ENCODE assay signal across 8 mouse cellular contexts in the genomic region with DNA sequence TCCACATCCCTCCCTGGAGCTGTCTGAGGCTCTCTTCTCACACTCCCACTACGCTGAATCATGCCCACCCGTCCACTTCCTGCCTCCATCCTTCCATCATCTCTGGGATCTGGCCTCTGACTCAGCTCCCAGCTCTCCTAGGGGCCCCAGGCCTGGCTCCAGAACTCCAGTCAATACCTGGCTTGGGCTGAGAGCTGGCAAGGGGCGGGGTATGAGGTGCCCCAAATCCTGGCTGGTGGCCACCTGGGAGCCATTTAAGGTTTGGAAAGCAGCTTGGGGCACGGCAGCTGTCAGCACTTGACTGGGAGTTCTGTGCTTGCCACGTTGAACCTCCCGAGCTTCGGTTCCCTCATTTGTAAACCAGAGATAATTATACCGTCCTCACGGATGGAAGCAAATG. TPM values are rescaled to one million over a fixed set of nuclear protein-coding genes. Genes with fewer than 3 reads are reported as not detected.
DNase-seq lines count a peak whose midpoint lies in the region; ATAC-seq and TF ChIP-seq lines count a peak whose summit lies in the region.

No protein-coding gene starts in this region.

- peak overlapping the region; percentile 35; the same call in 1 of the 2 replicates for H3K27ac ChIP-seq in forebrain, postnatal 0 days (ENCODE audit: low read depth, low read length)
- H3K27ac ChIP-seq in intestine, embryonic 14.5 days (ENCODE audit: low read depth): peak overlapping the region; percentile 54; the same call in 1 of the 2 replicates
- H3K27ac ChIP-seq in stomach, embryonic 14.5 days (ENCODE audit: low read length): peak overlapping the region; percentile 21; the same call in 1 of the 2 replicates

- H3K9ac ChIP-seq in forebrain, postnatal 0 days: no peak overlapping the region
- H3K9ac ChIP-seq in intestine, embryonic 14.5 days (ENCODE audit: low read length): no peak overlapping the region
- no peak overlapping the region for H3K9ac ChIP-seq in stomach, embryonic 14.5 days (replicated peaks; ENCODE audit: low read depth, low read length)

- H3K4me1 ChIP-seq in forebrain, postnatal 0 days (ENCODE audit: insufficient read depth): peaks cover 7% of the 10 kb centered on the region; the same call in 1 of the 2 replicates
- H3K4me1 ChIP-seq in intestine, embryonic 14.5 days (replicated peaks; ENCODE audit: control insufficient read depth, insufficient read depth, low read length): no peaks in the 10 kb centered on the region; the same call in none of the 2 replicates
- 0 out of 2 replicates have a peak, but pooled peaks cover 1% of the 10 kb centered on the region for H3K4me1 ChIP-seq in stomach, embryonic 14.5 days (ENCODE audit: control insufficient read depth, insufficient read depth, low read length)

- H3K27me3 ChIP-seq in forebrain, postnatal 0 days (ENCODE audit: insufficient read depth, low read length): 0 out of 2 replicates have a peak, but pooled peaks cover 2% of the 10 kb centered on the region
- peaks cover 17% of the 10 kb centered on the region for H3K27me3 ChIP-seq in intestine, embryonic 14.5 days (replicated peaks; ENCODE audit: control insufficient read depth, insufficient read depth, low read length)
- peaks cover 12% of the 10 kb centered on the region for H3K27me3 ChIP-seq in stomach, embryonic 14.5 days (ENCODE audit: control insufficient read depth, insufficient read depth, low read length)

- 29% methylated on average over 9 of the region's 9 CpGs for WGBS in forebrain, postnatal 0 days
- 64% methylated on average over 9 of the region's 9 CpGs for WGBS in intestine, embryonic 14.5 days
- WGBS in stomach, embryonic 14.5 days: 60% methylated on average over 9 of the region's 9 CpGs

- TF ChIP-seq CTCF in forebrain, postnatal 0 days (IDR thresholded peaks at IDR 0.05; ENCODE audit: low read depth): no peak

- H3K9me3 ChIP-seq in forebrain, postnatal 0 days (ENCODE audit: low read length): no peaks in the 10 kb centered on the region
- no peaks in the 10 kb centered on the region for H3K9me3 ChIP-seq in intestine, embryonic 14.5 days (ENCODE audit: control insufficient read depth, low read length)
- no peaks in the 10 kb centered on the region for H3K9me3 ChIP-seq in stomach, embryonic 14.5 days (ENCODE audit: control insufficient read depth, low read depth, low read length)

- H3K4me3 ChIP-seq in forebrain, postnatal 0 days (ENCODE audit: low read depth, low read length): no peak overlapping the region
- H3K4me3 ChIP-seq in intestine, embryonic 14.5 days (ENCODE audit: low read depth, low read length): no peak overlapping the region
- H3K4me3 ChIP-seq in stomach, embryonic 14.5 days (ENCODE audit: low read depth, low read length): no peak overlapping the region

- peak; percentile 72 for ATAC-seq in forebrain, postnatal 0 days
- ATAC-seq in intestine, embryonic 14.5 days (replicated peaks; ENCODE audit: low FRiP score, low TSS enrichment, low read depth): no peak
- ATAC-seq in stomach, embryonic 14.5 days (ENCODE audit: insufficient number of reproducible peaks, insufficient read depth, low FRiP score, low read depth): no peak

- peak; percentile 54 for DNase-seq in urinary bladder, postnatal 14 days (ENCODE audit: low spot score)
- no peak for DNase-seq in urinary bladder, adult 2 months (ENCODE audit: low spot score)
- peak; percentile 61 for DNase-seq in forebrain, postnatal 0 days
- no peak for DNase-seq in intestine, embryonic 14.5 days (ENCODE audit: low spot score)
- no peak for DNase-seq in adrenal gland, postnatal 4 days (ENCODE audit: low spot score in 2 of 2)
- DNase-seq in thymus, adult 18-20 months: no peak
- DNase-seq in thymus, postnatal 4 days: no peak

- H3K4me2 ChIP-seq in forebrain, postnatal 0 days (ENCODE audit: low read depth): no peak overlapping the region
- H3K4me2 ChIP-seq in intestine, embryonic 14.5 days (ENCODE audit: low read length): no peak overlapping the region
- H3K4me2 ChIP-seq in stomach, embryonic 14.5 days (replicated peaks; ENCODE audit: low read depth, low read length): no peak overlapping the region

- no peaks in the 10 kb centered on the region for H3K36me3 ChIP-seq in forebrain, postnatal 0 days (ENCODE audit: insufficient read depth)
- peaks cover 13% of the 10 kb centered on the region; the same call in 1 of the 2 replicates for H3K36me3 ChIP-seq in intestine, embryonic 14.5 days (ENCODE audit: control insufficient read depth, insufficient read depth, low read length)
- H3K36me3 ChIP-seq in stomach, embryonic 14.5 days (ENCODE audit: control insufficient read depth, insufficient read depth, low read length): peaks cover 3% of the 10 kb centered on the region; the same call in 1 of the 2 replicates

RNA-seq across cellular contexts. Expression of a gene that starts 18.0 kb away (rescaled TPM):
- polyA plus RNA-seq in urinary bladder, adult 2 months (2012; rRNA removed): 91.1 and 102 TPM in 2 replicates
- 44.4 and 56.3 TPM in 2 replicates for total RNA-seq in forebrain, postnatal 0 days (2014; rRNA removed)
- 17.8 and 20.6 TPM in 2 replicates for polyA plus RNA-seq in forebrain, postnatal 0 days (2015; fragmentation: Nextera tagmentation; extraction: Ambion mirVana)
- polyA plus RNA-seq in intestine, embryonic 14.5 days (2014; fragmentation: Nextera tagmentation; extraction: Ambion mirVana): 46.7 and 55.2 TPM in 2 replicates
- 53.8 and 54.9 TPM in 2 replicates for polyA plus RNA-seq in stomach, embryonic 14.5 days (2014; fragmentation: Nextera tagmentation; extraction: Ambion mirVana)
- 10 to 100 TPM; 32.4 to 33.7 TPM for total RNA-seq in adrenal gland, postnatal 4 days (2021)

RNA-seq across cellular contexts. Expression of a gene that starts 33.0 kb away (rescaled TPM):
- 1,825 and 2,682 TPM in 2 replicates for polyA plus RNA-seq in urinary bladder, adult 2 months (2012; rRNA removed)
- 1.0 and 1.4 TPM in 2 replicates for total RNA-seq in forebrain, postnatal 0 days (2014; rRNA removed)
- polyA plus RNA-seq in forebrain, postnatal 0 days (2015; fragmentation: Nextera tagmentation; extraction: Ambion mirVana): 1.2 TPM in 2 replicates
- polyA plus RNA-seq in intestine, embryonic 14.5 days (2014; fragmentation: Nextera tagmentation; extraction: Ambion mirVana): 72.4 and 73.2 TPM in 2 replicates
- 43.7 and 51.0 TPM in 2 replicates for polyA plus RNA-seq in stomach, embryonic 14.5 days (2014; fragmentation: Nextera tagmentation; extraction: Ambion mirVana)
- total RNA-seq in adrenal gland, postnatal 4 days (2021): 10 to 100 TPM; 40.5 to 78.8 TPM

RNA-seq across cellular contexts. Expression of a gene that starts 42.6 kb away (rescaled TPM):
- polyA plus RNA-seq in urinary bladder, adult 2 months (2012; rRNA removed): 140 and 188 TPM in 2 replicates
- total RNA-seq in forebrain, postnatal 0 days (2014; rRNA removed): 57.3 and 68.3 TPM in 2 replicates
- 64.0 and 64.9 TPM in 2 replicates for polyA plus RNA-seq in forebrain, postnatal 0 days (2015; fragmentation: Nextera tagmentation; extraction: Ambion mirVana)
- 69.4 and 72.1 TPM in 2 replicates for polyA plus RNA-seq in intestine, embryonic 14.5 days (2014; fragmentation: Nextera tagmentation; extraction: Ambion mirVana)
- polyA plus RNA-seq in stomach, embryonic 14.5 days (2014; fragmentation: Nextera tagmentation; extraction: Ambion mirVana): 75.2 and 84.5 TPM in 2 replicates
- total RNA-seq in adrenal gland, postnatal 4 days (2021): 10 to 100 TPM; 71.3 to 82.4 TPM

RNA-seq across cellular contexts. Expression of a gene that starts 57.1 kb away (rescaled TPM):
- 0.03 and 0.06 TPM in 2 replicates for polyA plus RNA-seq in urinary bladder, adult 2 months (2012; rRNA removed)
- 21.2 and 21.4 TPM in 2 replicates for total RNA-seq in forebrain, postnatal 0 days (2014; rRNA removed)
- 6.3 and 7.7 TPM in 2 replicates for polyA plus RNA-seq in forebrain, postnatal 0 days (2015; fragmentation: Nextera tagmentation; extraction: Ambion mirVana)
- 0.47 and 1.0 TPM in 2 replicates for polyA plus RNA-seq in intestine, embryonic 14.5 days (2014; fragmentation: Nextera tagmentation; extraction: Ambion mirVana)
- polyA plus RNA-seq in stomach, embryonic 14.5 days (2014; fragmentation: Nextera tagmentation; extraction: Ambion mirVana): 0.16 and 0.25 TPM in 2 replicates
- total RNA-seq in adrenal gland, postnatal 4 days (2021): 10 to 100 TPM; 10.4 to 11.9 TPM

Comparison
In these comparisons a context has a peak if more than half of its experiments do, and no peak if none do; other contexts are left out.
1. DNase-seq: peak in urinary bladder, postnatal 14 days (single experiment) and forebrain, postnatal 0 days (single experiment); none in urinary bladder, adult 2 months (single experiment), intestine, embryonic 14.5 days (single experiment), adrenal gland, postnatal 4 days (0 of 2), thymus, adult 18-20 months (0 of 2) and thymus, postnatal 4 days (single experiment).
2. RNA of a gene that starts 33.0 kb away (polyA plus RNA-seq): 1,825 to 2,682 TPM in urinary bladder, adult 2 months; 72.4 to 73.2 TPM in intestine, embryonic 14.5 days, 43.7 to 51.0 TPM in stomach, embryonic 14.5 days and 1.2 TPM in forebrain, postnatal 0 days; every median in the first group is over 10 times any median in the second.
3. Peak in every context shown above with its lines, with median percentiles within 50 percentile points of each other: H3K27ac ChIP-seq.